Mouse (Mus musculus): ENCODE measurements around the gene Vps9d1.

DNA sequence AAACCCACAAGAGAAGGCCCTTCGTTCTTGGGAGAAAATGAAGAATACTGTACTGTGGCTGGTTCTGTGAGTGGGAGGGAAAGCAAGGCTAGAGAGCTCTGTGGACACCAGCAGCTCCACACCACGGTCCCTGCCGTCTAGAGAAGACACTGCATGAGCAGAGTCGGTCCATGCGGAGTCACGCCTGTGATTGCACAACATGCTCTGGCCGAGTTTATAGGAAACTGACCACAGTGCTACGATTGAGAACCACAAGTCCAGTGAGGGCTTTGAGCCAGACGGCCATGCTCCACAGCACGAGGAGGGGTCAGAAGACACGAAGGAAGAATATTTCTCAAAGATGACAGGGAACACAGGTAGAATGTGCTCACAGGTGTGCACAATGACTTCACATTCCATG, 44.2 kb upstream of the Vps9d1 start:
- TF ChIP-seq CTCF (IDR thresholded peaks at IDR 0.05; ENCODE audit: control insufficient read depth, insufficient read depth, low read length) (no peak), POLR2A (IDR thresholded peaks at IDR 0.05; ENCODE audit: borderline replicate concordance, control insufficient read depth, low read depth, low read length) (no peak)
